Mouse (Mus musculus): ENCODE measurements around the gene Wee1. TPM values are rescaled to one million over a fixed set of nuclear protein-coding genes. Genes with fewer than 3 reads are reported as not detected.
"Not testable (repeated sequence)": the region's sequence is repeated elsewhere in the genome, so short reads cannot be mapped to it uniquely, and the experiment has no call there.

The Wee1 gene
- total RNA-seq, 2 experiments from 2014 or later: 11.9 to 13.5 TPM

- DNase-seq (ENCODE audit: low spot score in 2 of 2): no peak
Measured at GRCm38 (mm10) chr7:110122289-110122564, 381 bp downstream of the Wee1 start.

GRCm38 (mm10) chr7:110122565-110123422, 948 bp downstream of the Wee1 start:
- peak; percentile 37 to 73 for DNase-seq (ENCODE audit: low spot score in 2 of 2)

GRCm38 (mm10) chr7:110123844-110124555, 2.2 kb downstream of the Wee1 start:
- no peak for DNase-seq (ENCODE audit: low spot score in 2 of 2)

GRCm38 (mm10) chr7:110128566-110128965, 6.7 kb downstream of the Wee1 start:
- no peak for DNase-seq (ENCODE audit: low spot score in 2 of 2)

GRCm38 (mm10) chr7:110132272-110132671, 10.4 kb downstream of the Wee1 start:
- not testable (repeated sequence) for DNase-seq (ENCODE audit: low spot score in 2 of 2)

GRCm38 (mm10) chr7:110133988-110134387, 12.1 kb downstream of the Wee1 start:
- no peak for DNase-seq (ENCODE audit: low spot score in 2 of 2)

- no peak for DNase-seq (ENCODE audit: low spot score in 2 of 2)
Measured at GRCm38 (mm10) chr7:110138538-110138937, 16.7 kb downstream of the Wee1 start.

GRCm38 (mm10) chr7:110143863-110144262, 22.0 kb downstream of the Wee1 start:
- DNase-seq (ENCODE audit: low spot score in 2 of 2): no peak

GRCm38 (mm10) chr7:110152891-110153290, 31.0 kb downstream of the Wee1 start:
- DNase-seq (ENCODE audit: low spot score in 2 of 2): no peak

GRCm38 (mm10) chr7:110156712-110157260, 34.9 kb downstream of the Wee1 start:
- DNase-seq (ENCODE audit: low spot score in 2 of 2): peak in 1 of 2 experiments; percentile 23

- DNase-seq (ENCODE audit: low spot score in 2 of 2): no peak
Measured at GRCm38 (mm10) chr7:110157261-110157910, 35.5 kb downstream of the Wee1 start.

GRCm38 (mm10) chr7:110158073-110158472, 36.2 kb downstream of the Wee1 start:
- no peak for DNase-seq (ENCODE audit: low spot score in 2 of 2)

- DNase-seq (ENCODE audit: low spot score in 2 of 2): not testable (repeated sequence)
Measured at GRCm38 (mm10) chr7:110160109-110160508, 38.3 kb downstream of the Wee1 start.

GRCm38 (mm10) chr7:110160601-110161000, 38.8 kb downstream of the Wee1 start:
- no peak for DNase-seq (ENCODE audit: low spot score in 2 of 2)

GRCm38 (mm10) chr7:110163024-110163423, 41.2 kb downstream of the Wee1 start:
- DNase-seq (ENCODE audit: low spot score in 2 of 2): no peak

- peak; percentile 78 to 89 for DNase-seq (ENCODE audit: low spot score in 2 of 2)
Measured at GRCm38 (mm10) chr7:110164103-110164681, 42.3 kb downstream of the Wee1 start.

GRCm38 (mm10) chr7:110164712-110165122, 42.9 kb downstream of the Wee1 start:
- peak; percentile 85 to 91 for DNase-seq (ENCODE audit: low spot score in 2 of 2)

GRCm38 (mm10) chr7:110166233-110166632, 44.4 kb downstream of the Wee1 start:
- DNase-seq (ENCODE audit: low spot score in 2 of 2): no peak

GRCm38 (mm10) chr7:110179208-110179607, 57.4 kb downstream of the Wee1 start:
- DNase-seq (ENCODE audit: low spot score in 2 of 2): no peak

- DNase-seq (ENCODE audit: low spot score in 2 of 2): no peak
Measured at GRCm38 (mm10) chr7:110180613-110181012, 58.8 kb downstream of the Wee1 start.

GRCm38 (mm10) chr7:110181446-110181845, 59.6 kb downstream of the Wee1 start:
- DNase-seq (ENCODE audit: low spot score in 2 of 2): no peak
